Mouse (Mus musculus) left cerebral cortex, postnatal 25 days (tissue): ENCODE data around the gene Sypl. TPM values are rescaled to one million over a fixed set of nuclear protein-coding genes. Genes with fewer than 3 reads are reported as not detected.
"Not testable (repeated sequence)": the region's sequence is repeated elsewhere in the genome, so short reads cannot be mapped to it uniquely, and the experiment has no call there.

Source experiments
- DNase-seq, 2 experiments: peaks; one replicate each; pipeline ENCODE4 v3.0.0; 2022; ENCODE audit warnings: low spot score in 2 of 2, mixed read lengths in 1 of 2
- intact Hi-C: fragments of 180-260 bp; cut with DNase I; formaldehyde crosslinking; loops from one replicate; pipeline ENCODE4 v1.15.1; 2025
- total RNA-seq, 2 experiments: library from RNA; stranded (reverse); gene quantifications; 2 replicates each; pipeline ENCODE4 v1.2.3; 2021

Gene Sypl
- total RNA-seq, 2 experiments from 2014 or later = 36.3 to 40.6 TPM

- intact Hi-C loops = no loop called here
- DNase-seq = peak; percentile 25 to 62
Measured at GRCm38 (mm10) chr12:32989731-32990130, 36.0 kb downstream of the Sypl start.

GRCm38 (mm10) chr12:32994081-32994480, 40.4 kb downstream of the Sypl start:
- intact Hi-C loops = no loop called here
- DNase-seq = no peak

GRCm38 (mm10) chr12:32995081-32995834, 41.6 kb downstream of the Sypl start:
- intact Hi-C loops = no loop called here
- no peak for DNase-seq

- no peak for DNase-seq
- intact Hi-C loops = no loop called here
Measured at GRCm38 (mm10) chr12:32998766-32999165, 45.1 kb downstream of the Sypl start.

GRCm38 (mm10) chr12:32999778-33000177, 46.1 kb downstream of the Sypl start:
- intact Hi-C loops, DNase-seq: not testable (repeated sequence)

GRCm38 (mm10) chr12:33000402-33000801, 46.7 kb downstream of the Sypl start:
- intact Hi-C loops = no loop called here

GRCm38 (mm10) chr12:33003339-33003965, 49.8 kb downstream of the Sypl start:
- DNase-seq = no peak
- intact Hi-C loops = no loop called here

More at GRCm38 (mm10) chr12:33000402-33000801, 46.7 kb downstream of the Sypl start:
- no peak for DNase-seq

- intact Hi-C loops = no loop called here
- DNase-seq = no peak
Measured at GRCm38 (mm10) chr12:33005858-33006257, 52.2 kb downstream of the Sypl start.

GRCm38 (mm10) chr12:33007176-33007575, 53.5 kb downstream of the Sypl start:
- intact Hi-C loops = no loop called here
- no peak for DNase-seq

- intact Hi-C loops = no loop called here
- no peak for DNase-seq
Measured at GRCm38 (mm10) chr12:33008305-33009110, 54.8 kb downstream of the Sypl start.

- intact Hi-C loops = no loop called here
- peak in 1 of 2 experiments; percentile 30 for DNase-seq
Measured at GRCm38 (mm10) chr12:33009206-33009966, 55.7 kb downstream of the Sypl start.

- peak in 1 of 2 experiments; percentile 46 for DNase-seq
- intact Hi-C loops = loop anchor here (5.0 to 10.0 kb wide), 2 partner anchors 58 to 95 kb away; partner anchors contain the start of gene Sypl
Measured at GRCm38 (mm10) chr12:33010026-33010425, 56.3 kb downstream of the Sypl start.

GRCm38 (mm10) chr12:33014050-33014796, 60.5 kb downstream of the Sypl start:
- intact Hi-C loops = loop anchor here (5.0 to 10.0 kb wide), 2 partner anchors 62 to 99 kb away; partner anchors contain the start of gene Sypl
- DNase-seq = no peak

- no peak for DNase-seq
- intact Hi-C loops = loop anchor here (10.0 kb wide), 1 partner anchor 100 kb away; no protein-coding TSS in a partner anchor
Measured at GRCm38 (mm10) chr12:33015103-33015502, 61.4 kb downstream of the Sypl start.

- intact Hi-C loops = loop anchor here (10.0 kb wide), 1 partner anchor 102 kb away; no protein-coding TSS in a partner anchor
- no peak for DNase-seq
Measured at GRCm38 (mm10) chr12:33016824-33017705, 63.4 kb downstream of the Sypl start.

- intact Hi-C loops = loop anchor here (10.0 kb wide), 1 partner anchor 104 kb away; no protein-coding TSS in a partner anchor
- DNase-seq = no peak
Measured at GRCm38 (mm10) chr12:33018601-33019000, 64.9 kb downstream of the Sypl start.

- no peak for DNase-seq
- intact Hi-C loops = loop anchor here (10.0 kb wide), 1 partner anchor 255 kb away; no protein-coding TSS in a partner anchor
Measured at GRCm38 (mm10) chr12:33020011-33020410, 66.3 kb downstream of the Sypl start.
